Mouse (Mus musculus) intestine, embryonic 16.5 days (tissue): Measurements from ENCODE around the gene Ddx54. TPM values are rescaled to one million over a fixed set of nuclear protein-coding genes. Genes with fewer than 3 reads are reported as not detected.
A peak's percentile ranks its signal among the peaks of the same experiment; 100 is the strongest.

Experiments used
- ATAC-seq: fragments of 200-750 bp; cut with Nextera tagmentation; 2 replicates; pipeline ENCODE4 v1.8.0; 2017; ENCODE audit warnings: moderate TSS enrichment, moderate library complexity
- H3K27ac ChIP-seq: fragments of 300-500 bp; sonication (generic); 2 replicates; pipeline ENCODE4 v1.5.1; 2014; ENCODE audit warnings: mild to moderate bottlenecking, low read length
- H3K27me3 ChIP-seq: fragments of 300-500 bp; sonication (generic); replicated peaks from 2 replicates; pipeline ENCODE4 v1.6.1; 2014; ENCODE audit warnings: low read length, control low read depth, mixed read lengths; ENCODE audit not compliant: control insufficient read depth, insufficient read depth
- H3K36me3 ChIP-seq: fragments of 300-500 bp; sonication (generic); 2 replicates; pipeline ENCODE4 v1.6.1; 2014; ENCODE audit warnings: low read length, control low read depth; ENCODE audit not compliant: control insufficient read depth, insufficient read depth
- H3K4me1 ChIP-seq: fragments of 300-500 bp; sonication (generic); 2 replicates; pipeline ENCODE4 v1.6.1; 2014; ENCODE audit warnings: low read length, control low read depth, mixed read lengths; ENCODE audit not compliant: control insufficient read depth, insufficient read depth
- H3K4me2 ChIP-seq: fragments of 300-500 bp; sonication (generic); 2 replicates; pipeline ENCODE4 v1.6.1; 2014; ENCODE audit warnings: low read depth, low read length, control low read depth
- H3K4me3 ChIP-seq: fragments of 300-500 bp; sonication (generic); 2 replicates; pipeline ENCODE4 v1.5.1; 2014; ENCODE audit warnings: mild to moderate bottlenecking, low read length
- H3K9ac ChIP-seq: fragments of 300-500 bp; sonication (generic); 2 replicates; pipeline ENCODE4 v1.6.1; 2014; ENCODE audit warnings: low read depth, low read length
- H3K9me3 ChIP-seq: fragments of 300-500 bp; sonication (generic); 2 replicates; pipeline ENCODE4 v1.6.1; 2016; ENCODE audit warnings: low read length, control low read depth; ENCODE audit not compliant: control insufficient read depth
- WGBS: fragments of 180-500 bp; shearing (Covaris S2); extraction: QIAGEN DNeasy Blood & Tissue Kit; methylation state at CpG from one replicate; pipeline ENCODE4 v1.1.7; 2014; 5-methylcytosine and 5-hydroxymethylcytosine counted together
- polyA plus RNA-seq: library from polyadenylated mRNA; unstranded; fragments of >200 nt; fragmentation: Nextera tagmentation; extraction: Ambion mirVana; gene quantifications from 2 replicates; pipeline ENCODE4 v1.2.1, GENCODE M21; 2015

Ddx54 gene
- polyA plus RNA-seq, 1 experiment from 2014 or later, result 51.4 TPM

DNA sequence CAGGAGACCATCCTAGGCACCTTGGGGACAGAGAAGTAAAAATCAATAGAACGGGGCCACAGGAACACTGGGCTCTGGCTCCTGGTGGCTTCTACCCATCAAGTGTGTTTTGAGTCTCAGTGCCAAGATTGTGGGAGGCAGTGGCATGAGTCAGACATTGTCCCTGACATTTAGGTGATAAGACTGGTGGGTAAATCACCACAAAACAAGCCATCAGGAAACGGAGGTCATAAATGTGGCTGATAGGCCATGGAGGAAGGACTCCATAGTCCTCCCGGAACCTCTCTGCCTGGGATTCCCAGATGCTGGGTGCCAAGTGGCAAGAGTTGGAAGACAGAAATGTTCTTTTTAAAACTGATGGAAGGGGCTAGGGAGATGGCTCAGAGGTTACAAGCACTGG, 31.7 kb downstream of the Ddx54 start:
- H3K27me3 ChIP-seq, result peaks cover 14% of the 10 kb centered on the region
- WGBS, result 76% methylated on average over 3 of the region's 3 CpGs
- no peak overlapping the region for H3K4me3 ChIP-seq
- no peaks in the 10 kb centered on the region for H3K36me3 ChIP-seq
- no peak overlapping the region for H3K9ac ChIP-seq
- H3K27ac ChIP-seq, result no peak overlapping the region
- no peaks in the 10 kb centered on the region for H3K9me3 ChIP-seq
- ATAC-seq, result no peak
- H3K4me2 ChIP-seq, result no peak overlapping the region
- peaks cover 9% of the 10 kb centered on the region for H3K4me1 ChIP-seq

GRCm38 (mm10) chr5:120645851-120646250, 33.3 kb downstream of the Ddx54 start:
- peaks cover 23% of the 10 kb centered on the region for H3K27me3 ChIP-seq
- H3K36me3 ChIP-seq, result no peaks in the 10 kb centered on the region
- no peaks in the 10 kb centered on the region for H3K9me3 ChIP-seq
- no peak overlapping the region for H3K9ac ChIP-seq
- H3K27ac ChIP-seq, result no peak overlapping the region
- ATAC-seq, result no peak
- 51% methylated on average over 6 of the region's 6 CpGs for WGBS
- no peak overlapping the region for H3K4me3 ChIP-seq
- no peak overlapping the region for H3K4me2 ChIP-seq
- peaks cover 12% of the 10 kb centered on the region for H3K4me1 ChIP-seq

DNA sequence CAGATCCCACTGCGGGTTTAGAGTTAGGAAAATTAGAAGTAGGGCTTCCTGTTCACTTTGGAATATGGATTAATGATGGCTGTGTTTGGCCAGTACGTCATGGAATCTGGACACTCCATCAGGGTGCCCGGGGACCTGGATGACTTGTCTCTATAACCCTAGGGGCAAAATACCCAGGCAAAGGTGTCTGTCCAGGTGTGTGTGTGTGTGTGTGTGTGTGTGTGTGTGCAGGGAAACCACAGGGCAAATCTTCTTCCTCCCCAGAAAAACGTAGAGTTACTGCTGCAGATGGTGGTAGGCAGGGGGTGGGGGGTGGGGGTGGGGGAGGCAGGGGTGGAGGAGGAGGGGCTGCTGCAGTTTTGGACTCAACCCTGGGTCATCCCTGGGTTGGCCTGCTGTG, 34.8 kb downstream of the Ddx54 start:
- no peak for ATAC-seq
- Histone ChIP-seq H3K9me3 (no peaks in the 10 kb centered on the region), H3K4me1 (peaks cover 15% of the 10 kb centered on the region), H3K9ac (no peak overlapping the region), H3K27me3 (peaks cover 23% of the 10 kb centered on the region), H3K27ac (no peak overlapping the region), H3K4me3 (no peak overlapping the region), H3K4me2 (no peak overlapping the region), H3K36me3 (no peaks in the 10 kb centered on the region)
- WGBS, result 58% methylated on average over 4 of the region's 4 CpGs

DNA sequence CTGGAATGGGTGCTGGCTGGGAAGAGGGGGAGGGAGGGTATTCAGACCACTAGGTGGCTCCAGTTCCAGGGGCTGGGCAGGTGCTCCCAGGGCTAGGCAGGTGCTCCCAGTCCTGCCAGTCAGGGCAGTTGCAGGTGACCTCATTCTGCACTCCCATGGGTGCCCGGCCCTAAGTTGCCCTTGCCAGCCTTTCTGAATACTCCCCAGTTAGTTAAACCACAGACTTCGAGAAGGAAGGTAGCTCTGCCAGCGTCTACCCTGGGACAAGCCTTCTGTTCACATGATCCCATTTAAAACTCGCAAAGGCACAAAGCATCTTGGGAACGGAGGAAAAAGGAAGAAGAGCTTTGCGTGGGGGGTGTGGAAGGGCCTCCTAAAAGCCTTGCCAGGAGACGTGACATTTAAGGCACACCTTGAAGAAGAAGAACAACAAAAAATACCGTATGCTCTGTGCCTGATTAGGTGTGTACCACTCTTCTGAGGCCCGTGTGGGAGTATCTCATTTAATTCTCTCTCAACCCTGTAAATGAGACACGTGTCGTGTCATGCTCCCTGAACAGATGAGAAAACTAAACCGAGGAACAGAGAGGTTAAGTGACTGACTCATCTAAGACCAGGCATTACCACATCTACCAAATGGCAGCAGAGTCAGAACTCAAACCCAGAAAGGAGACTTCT, 35.4 kb downstream of the Ddx54 start:
- H3K4me2 ChIP-seq, result peak overlapping the region; percentile 78; the same call in 1 of the 2 replicates
- ATAC-seq, result no peak
- H3K4me1 ChIP-seq, result peaks cover 15% of the 10 kb centered on the region
- no peak overlapping the region for H3K4me3 ChIP-seq
- peaks cover 23% of the 10 kb centered on the region for H3K27me3 ChIP-seq
- H3K36me3 ChIP-seq, result no peaks in the 10 kb centered on the region
- no peaks in the 10 kb centered on the region for H3K9me3 ChIP-seq
- no peak overlapping the region for H3K9ac ChIP-seq
- WGBS, result 41% methylated on average over 12 of the region's 12 CpGs
- no peak overlapping the region for H3K27ac ChIP-seq

DNA sequence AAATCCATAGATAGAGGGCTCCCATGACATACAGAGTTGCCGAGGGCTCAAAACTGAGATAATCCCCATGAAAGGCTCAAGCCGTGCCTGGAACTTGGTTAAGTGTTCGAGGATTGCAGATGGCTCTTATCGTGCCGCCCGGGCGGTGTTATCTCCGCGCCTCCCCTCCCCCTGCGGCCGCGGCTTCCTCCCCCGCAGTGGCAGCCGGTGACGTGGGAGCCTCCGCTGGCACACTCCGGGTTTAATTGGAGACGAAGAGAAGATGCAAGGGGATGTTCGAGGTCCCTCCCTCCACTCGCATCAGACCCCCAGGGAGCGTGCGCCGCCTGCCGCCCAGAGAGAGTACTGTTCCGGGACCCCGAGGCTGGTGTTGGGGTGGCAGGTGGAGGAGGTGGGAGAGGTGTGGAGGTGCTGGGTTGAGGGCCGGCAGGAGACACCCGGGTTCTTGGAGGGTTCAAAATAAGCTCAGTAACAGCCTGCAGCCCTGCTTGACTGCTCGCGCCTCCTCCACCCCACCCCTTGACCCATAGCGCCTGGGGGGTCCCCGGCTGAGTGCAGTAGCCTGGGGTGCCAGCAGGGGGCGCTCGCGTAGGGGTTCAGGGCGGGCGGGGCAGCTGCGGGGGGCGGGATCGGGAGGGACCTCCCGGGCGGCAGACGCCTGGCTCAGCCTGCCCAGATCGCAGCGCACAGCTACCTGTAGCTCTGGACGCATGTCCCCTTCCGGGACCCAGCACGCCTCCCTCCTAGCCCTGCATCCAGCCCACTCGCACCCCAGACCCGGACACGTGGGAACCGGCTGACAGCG, 36.2 kb downstream of the Ddx54 start, which contains the start of gene Rasal1:
Rasal1 (plus strand) TSS at position 244 of the 805 bp plus-strand sequence.
- peak within 1 kb of the TSS; percentile 78 for H3K4me2 ChIP-seq
- H3K9ac ChIP-seq, result peak within 1 kb of the TSS; percentile 48
- peak within 1 kb of the TSS; percentile 44 for H3K4me3 ChIP-seq
- H3K27ac ChIP-seq, result no peak within 1 kb of the TSS
- peaks cover 23% of the 10 kb centered on the region for H3K27me3 ChIP-seq
- peaks cover 15% of the 10 kb centered on the region for H3K4me1 ChIP-seq
- under 1% methylated on average over 53 of the region's 53 CpGs for WGBS
- H3K36me3 ChIP-seq, result no peaks in the 10 kb centered on the region
- ATAC-seq, result peak; percentile 54
- H3K9me3 ChIP-seq, result no peaks in the 10 kb centered on the region

DNA sequence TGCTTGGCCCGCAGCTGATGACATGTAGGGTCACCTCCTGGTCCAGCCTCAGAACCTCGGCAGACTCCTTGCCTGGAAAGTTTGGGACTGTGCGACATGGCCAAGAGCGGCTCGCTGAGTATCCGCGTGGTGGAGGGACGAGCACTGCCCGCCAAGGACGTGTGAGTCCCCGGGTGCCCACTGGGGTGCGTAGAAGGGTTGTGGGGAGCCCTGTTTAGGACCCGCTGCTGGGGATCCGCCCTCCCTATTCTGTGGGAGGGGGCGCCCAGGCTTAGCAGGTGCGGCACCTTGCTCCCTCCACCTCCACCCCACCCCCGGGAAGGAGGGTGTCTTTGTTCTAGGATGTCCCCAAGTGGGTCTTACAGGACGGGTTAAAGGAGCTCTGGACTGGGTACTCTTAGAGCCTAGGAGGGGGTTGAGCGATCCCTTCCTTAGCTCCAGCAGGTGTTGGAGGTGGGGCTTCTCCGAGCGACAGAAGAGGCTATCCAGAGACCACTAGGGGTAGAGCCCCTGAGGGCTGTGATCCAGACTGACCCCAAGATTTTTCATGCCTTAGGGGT, 36.9 kb downstream of the Ddx54 start:
- Histone ChIP-seq H3K27ac (no peak overlapping the region), H3K9ac (peak overlapping the region; percentile 48; the same call in 1 of the 2 replicates), H3K4me2 (peak overlapping the region; percentile 78), H3K4me3 (peak overlapping the region; percentile 44), H3K4me1 (peaks cover 15% of the 10 kb centered on the region), H3K27me3 (peaks cover 23% of the 10 kb centered on the region), H3K9me3 (no peaks in the 10 kb centered on the region), H3K36me3 (no peaks in the 10 kb centered on the region)
- WGBS, result 3% methylated on average over 21 of the region's 21 CpGs
- peak; percentile 8; the same call in 1 of the 2 replicates for ATAC-seq

GRCm38 (mm10) chr5:120649938-120650337, 37.4 kb downstream of the Ddx54 start:
- Histone ChIP-seq H3K4me3 (no peak overlapping the region), H3K27me3 (peaks cover 23% of the 10 kb centered on the region), H3K36me3 (no peaks in the 10 kb centered on the region), H3K9ac (no peak overlapping the region), H3K4me2 (no peak overlapping the region), H3K9me3 (no peaks in the 10 kb centered on the region), H3K4me1 (peaks cover 15% of the 10 kb centered on the region), H3K27ac (no peak overlapping the region)
- ATAC-seq, result no peak
- WGBS, result 24% methylated on average over 13 of the region's 13 CpGs

GRCm38 (mm10) chr5:120651230-120651629, 38.7 kb downstream of the Ddx54 start:
- peaks cover 23% of the 10 kb centered on the region for H3K27me3 ChIP-seq
- H3K4me1 ChIP-seq, result peaks cover 15% of the 10 kb centered on the region
- 42% methylated on average over 5 of the region's 5 CpGs for WGBS
- no peak overlapping the region for H3K9ac ChIP-seq
- H3K27ac ChIP-seq, result no peak overlapping the region
- no peak overlapping the region for H3K4me2 ChIP-seq
- H3K9me3 ChIP-seq, result no peaks in the 10 kb centered on the region
- H3K4me3 ChIP-seq, result no peak overlapping the region
- peak; percentile 76 for ATAC-seq
- H3K36me3 ChIP-seq, result no peaks in the 10 kb centered on the region

- no peak overlapping the region for H3K4me2 ChIP-seq
- H3K4me1 ChIP-seq, result peaks cover 15% of the 10 kb centered on the region
- no peak overlapping the region for H3K27ac ChIP-seq
- ATAC-seq, result no peak
- H3K27me3 ChIP-seq, result peaks cover 19% of the 10 kb centered on the region
- WGBS, result 78% methylated on average over 28 of the region's 28 CpGs
- no peaks in the 10 kb centered on the region for H3K9me3 ChIP-seq
- no peak overlapping the region for H3K4me3 ChIP-seq
- H3K9ac ChIP-seq, result no peak overlapping the region
- H3K36me3 ChIP-seq, result no peaks in the 10 kb centered on the region
Measured at GRCm38 (mm10) chr5:120652915-120653701, 40.6 kb downstream of the Ddx54 start.
